Mouse (Mus musculus) ZHBTc4 (cell line): Measurements from ENCODE around the gene Serpina1a.
"Not testable (repeated sequence)": the region's sequence is repeated elsewhere in the genome, so short reads cannot be mapped to it uniquely, and the experiment has no call there.

ENCODE experiments used
- DNase-seq: peaks from one replicate; pipeline ENCODE4 v3.0.0-alpha.2; 2011; ENCODE audit warnings: low read depth, low spot score

Serpina1a gene

DNA sequence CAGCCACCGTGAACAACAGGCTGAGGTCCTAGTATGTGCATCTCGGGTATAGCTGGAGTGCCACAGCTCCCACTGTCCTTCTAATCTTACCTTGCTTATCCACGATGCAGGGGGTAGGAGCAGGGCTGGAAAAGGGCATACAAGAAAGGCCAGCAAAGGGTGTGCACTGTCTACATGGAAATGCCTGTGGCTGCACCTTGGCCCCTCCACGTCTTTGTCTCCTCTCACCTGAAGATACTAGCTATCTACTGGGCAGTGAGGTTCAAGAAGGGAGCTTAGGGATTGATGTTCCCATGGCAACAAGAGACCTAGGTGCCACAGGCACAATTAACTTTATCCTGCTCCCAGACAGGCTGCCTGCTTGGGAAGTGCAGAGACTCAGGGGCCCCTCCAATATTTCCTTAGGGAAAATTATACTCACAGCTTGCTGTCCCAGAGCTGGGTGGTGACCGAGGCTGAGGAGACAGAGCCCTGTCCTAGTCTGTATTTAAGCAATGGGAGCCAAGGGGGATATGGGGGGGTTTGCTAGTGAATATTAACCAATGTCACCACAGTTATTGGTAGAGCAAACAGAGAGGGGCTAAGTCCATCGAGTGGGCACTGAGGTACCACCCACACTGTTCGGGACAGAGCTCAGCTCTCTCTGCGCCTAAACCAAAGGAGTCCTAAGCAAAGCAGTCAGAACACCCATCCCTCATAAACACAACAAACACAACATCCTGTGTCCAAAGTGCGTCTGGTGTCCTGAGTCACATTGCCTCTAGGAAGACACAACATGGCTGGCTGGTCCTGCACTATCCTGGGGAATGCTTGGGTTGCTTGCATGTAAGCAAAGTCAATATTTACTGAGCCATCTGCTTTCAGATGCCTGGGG lies at the start of gene Serpina1a:
Serpina1a (minus strand) TSS at position 462 of the 874 bp plus-strand sequence.
- not testable (repeated sequence) for DNase-seq

DNA sequence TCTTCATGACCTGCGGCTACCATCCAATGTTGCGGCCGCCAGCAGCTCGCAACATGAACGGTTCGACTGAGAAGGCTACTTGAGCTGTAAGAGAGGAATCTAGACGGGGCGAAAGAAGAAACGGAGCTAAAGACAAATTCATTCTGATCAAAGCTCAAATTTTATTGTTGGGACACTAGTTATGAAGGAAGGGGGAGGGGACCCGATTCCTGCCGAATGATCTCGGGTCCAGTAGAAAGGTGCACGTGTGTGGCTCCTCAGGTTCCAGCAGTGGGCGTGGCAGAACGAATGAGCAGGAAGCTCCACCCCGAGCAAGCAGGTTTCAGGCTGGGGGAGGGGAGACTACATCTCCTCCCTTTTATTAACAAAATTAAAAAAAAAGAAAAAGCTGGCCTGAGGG lies 45.8 kb upstream of the Serpina1a start:
- not testable (repeated sequence) for DNase-seq

DNA sequence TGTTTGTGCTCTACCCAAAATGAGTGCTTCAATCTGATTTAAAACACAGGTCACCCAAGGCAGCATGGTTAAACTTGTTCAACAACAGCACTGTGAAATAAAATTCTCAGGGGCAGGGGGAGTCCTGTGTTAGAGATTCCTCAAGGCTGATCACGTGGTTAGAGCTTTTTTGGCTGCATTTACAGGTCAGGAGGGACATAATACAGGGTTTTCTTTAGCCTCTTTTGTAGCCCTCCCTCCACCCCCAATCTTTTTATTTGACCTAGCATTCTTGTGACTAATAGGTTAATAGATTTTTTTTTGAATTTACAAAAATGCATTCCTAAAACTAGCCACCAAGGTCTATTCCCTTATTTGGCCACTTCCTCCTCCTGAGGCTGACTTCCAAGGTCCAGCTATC lies 44.4 kb upstream of the Serpina1a start:
- not testable (repeated sequence) for DNase-seq

DNA sequence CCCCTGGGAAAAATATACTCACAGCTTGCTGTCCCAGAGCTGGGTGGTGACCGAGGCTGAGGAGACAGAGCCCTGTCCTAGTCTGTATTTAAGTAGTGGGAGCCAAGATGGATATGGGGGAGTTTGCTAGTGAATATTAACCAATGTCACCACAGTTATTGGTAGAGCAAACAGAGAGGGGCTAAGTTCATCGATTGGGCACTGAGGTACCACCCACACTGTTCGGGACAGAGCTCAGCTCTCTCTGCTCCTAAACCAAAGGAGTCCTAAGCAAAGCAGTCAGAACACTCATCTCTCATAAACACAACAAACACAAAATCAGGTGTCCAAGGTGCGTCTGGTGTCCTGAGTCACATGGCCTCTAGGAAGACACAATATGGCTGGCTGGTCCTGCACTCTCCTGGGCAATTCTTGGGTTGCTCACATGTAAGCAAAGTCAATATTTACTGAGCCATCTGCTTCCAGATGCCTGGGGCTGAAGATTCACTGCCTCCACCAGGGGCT lies 41.5 kb upstream of the Serpina1a start, which contains the start of gene Serpina1c:
Serpina1c (minus strand) TSS at position 51 of the 504 bp plus-strand sequence.
- not testable (repeated sequence) for DNase-seq

DNA sequence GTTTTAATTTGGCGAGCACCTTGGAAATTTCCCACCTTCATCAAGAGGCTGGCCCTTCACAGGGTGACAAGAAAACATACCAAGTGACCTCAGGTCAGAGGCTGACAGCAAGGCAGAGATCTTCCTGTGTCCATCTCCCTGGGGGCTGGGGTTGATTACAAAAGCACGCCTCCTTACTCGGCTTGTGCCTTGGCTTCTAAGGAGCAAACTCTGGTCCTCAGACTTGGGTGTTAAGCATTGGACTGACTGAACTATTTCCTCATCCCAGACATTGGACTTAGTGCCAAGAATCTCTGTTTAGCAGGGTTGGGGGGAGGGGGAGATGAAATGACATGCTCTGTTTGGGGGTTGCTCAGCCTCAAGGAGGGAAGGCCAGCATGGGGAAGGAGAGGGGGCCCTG lies 38.6 kb upstream of the Serpina1a start:
- not testable (repeated sequence) for DNase-seq

DNA sequence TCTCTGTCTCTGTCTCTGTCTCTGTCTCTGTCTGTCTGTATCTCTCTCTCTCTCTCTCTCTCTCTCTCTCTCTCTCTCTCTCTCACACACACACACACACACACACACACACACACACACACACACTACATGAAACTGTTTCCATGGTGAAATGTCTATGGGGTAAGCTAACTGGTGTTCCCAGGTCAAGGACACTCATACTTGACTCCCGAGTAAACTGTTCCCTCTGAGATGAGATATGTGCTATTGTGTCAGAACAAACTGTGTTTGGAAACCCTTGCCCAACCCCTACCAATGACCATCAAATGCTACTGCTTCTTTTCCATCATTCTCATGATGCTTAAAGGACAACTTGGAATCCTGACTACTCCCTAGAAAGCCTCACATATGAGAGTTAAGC lies 3.5 kb upstream of the Serpina1a start:
- DNase-seq, result not testable (repeated sequence)

DNA sequence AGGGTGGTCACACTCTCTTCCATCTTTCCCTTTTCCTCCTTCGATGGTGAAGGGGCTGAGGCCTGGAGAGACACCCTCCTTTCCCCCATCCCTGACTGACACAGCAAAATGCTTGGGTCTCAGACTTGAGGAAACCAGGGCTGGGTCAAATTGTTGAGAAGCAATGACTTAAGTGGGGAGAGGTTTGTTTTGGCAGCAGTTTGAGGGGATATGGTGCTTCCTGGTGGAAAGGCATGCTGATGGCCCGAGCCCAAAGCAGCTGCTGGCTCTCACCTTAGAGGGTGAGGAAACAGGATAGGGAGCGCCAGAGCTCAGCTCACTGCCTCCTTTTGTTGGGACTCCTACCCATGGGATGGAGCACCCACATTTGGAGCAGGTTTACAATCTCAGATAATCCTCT lies 2.4 kb downstream of the Serpina1a start:
- DNase-seq, result no peak

DNA sequence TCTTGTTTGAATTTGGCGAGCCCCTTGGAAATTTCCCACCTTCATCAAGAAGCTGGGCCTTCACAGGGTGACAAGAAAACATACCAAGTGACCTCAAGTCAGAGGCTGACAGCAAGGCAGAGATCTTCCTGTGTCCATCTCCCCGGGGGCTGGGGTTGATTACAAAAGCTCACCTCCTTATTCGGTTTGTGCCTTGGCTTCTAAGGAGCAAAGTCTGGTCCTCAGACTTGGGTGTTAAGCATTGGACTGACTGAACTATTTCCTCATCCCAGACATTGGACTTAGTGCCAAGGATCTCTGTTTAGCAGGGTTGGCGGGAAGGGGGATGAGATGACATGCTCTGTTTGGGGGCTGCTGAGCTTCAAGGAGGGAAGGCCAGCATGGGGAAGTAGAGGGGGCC lies 2.8 kb downstream of the Serpina1a start:
- not testable (repeated sequence) for DNase-seq

DNA sequence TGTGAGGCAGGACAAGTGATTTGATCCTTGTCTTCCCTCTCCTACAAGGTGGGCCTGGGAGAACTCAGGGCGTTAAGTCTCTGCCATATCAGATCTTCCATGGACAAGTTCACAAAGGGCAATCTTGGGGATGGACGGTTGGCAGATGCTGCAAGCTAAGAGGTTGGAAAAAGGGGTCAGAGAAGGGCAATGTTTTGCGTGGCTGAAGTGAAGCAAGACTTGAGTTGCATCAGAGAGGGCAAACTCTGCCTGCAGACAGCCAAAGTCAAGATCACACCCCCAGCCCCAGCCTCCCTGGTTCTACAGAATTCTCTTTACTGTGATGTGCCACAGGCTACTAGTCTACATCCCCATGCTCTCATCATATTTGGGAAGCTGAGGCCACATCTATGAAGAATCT lies 3.8 kb downstream of the Serpina1a start:
- DNase-seq, result not testable (repeated sequence)

DNA sequence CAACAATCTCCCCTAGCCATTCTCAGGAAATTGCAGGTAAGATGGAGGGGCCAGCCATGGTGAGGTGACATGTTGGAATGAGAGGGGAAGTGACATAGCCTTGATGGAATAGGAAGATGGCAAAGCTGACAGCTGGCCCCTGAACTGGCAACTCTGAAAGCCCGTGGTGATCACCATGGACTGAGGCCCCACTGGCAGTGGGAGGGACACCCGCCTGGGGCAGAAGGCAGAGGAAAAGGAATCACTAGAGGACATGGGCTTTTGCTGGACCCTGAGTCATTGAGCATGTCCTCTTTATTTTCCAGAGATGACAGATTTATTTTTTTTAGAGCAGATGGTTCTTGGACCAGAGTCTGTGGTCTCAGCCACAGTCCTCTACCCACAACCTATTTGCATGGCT lies 10.3 kb downstream of the Serpina1a start:
- DNase-seq, result not testable (repeated sequence)

DNA sequence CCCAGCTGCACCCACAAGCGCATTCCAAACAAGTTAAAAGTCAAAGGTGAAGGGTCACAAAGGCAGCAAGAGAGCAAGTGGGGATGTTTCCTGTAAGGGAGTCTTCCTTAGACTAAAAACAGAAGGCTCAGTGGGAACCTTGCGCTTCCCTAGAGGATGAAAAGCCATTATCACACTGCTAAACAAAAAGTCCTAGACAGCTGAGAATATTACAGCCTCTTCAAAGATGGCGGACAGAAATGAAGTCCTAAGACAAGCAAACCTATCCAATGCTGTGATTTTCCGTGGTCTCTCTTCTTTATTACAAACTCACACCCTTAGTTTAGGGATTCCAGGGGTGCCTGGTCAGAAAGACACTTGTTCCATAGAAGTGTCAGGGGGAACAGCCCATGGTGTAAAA lies 33.1 kb downstream of the Serpina1a start, which contains the start of gene Serpina1b:
Serpina1b (minus strand) TSS at position 101 of the 400 bp plus-strand sequence.
- DNase-seq, result not testable (repeated sequence)

DNA sequence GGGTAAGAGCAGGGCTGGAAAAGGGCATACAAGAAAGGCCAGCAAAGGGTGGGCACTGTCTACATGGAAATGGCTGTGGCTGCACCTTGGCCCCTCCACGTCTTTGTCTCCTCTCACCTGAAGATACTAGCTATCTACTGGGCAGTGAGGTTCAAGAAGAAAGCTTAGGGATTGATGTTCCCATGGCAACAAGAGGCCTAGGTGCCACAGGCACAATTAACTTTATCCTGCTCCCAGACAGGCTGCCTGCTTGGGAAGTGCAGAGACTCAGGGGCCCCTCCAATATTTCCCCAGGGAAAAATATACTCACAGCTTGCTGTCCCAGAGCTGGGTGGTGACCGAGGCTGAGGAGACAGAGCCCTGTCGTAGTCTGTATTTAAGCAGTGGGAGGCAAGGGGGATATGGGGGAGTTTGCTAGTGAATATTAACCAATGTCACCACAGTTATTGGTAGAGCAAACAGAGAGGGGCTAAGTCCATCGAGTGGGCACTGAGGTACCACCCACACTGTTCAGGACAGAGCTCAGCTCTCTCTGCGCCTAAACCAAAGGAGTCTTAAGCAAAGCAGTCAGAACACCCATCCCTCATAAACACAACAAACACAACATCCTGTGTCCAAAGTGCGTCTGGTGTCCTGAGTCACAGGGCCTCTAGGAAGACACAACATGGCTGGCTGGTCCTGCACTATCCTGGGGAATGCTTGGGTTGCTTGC lies 35.5 kb downstream of the Serpina1a start:
- not testable (repeated sequence) for DNase-seq

DNA sequence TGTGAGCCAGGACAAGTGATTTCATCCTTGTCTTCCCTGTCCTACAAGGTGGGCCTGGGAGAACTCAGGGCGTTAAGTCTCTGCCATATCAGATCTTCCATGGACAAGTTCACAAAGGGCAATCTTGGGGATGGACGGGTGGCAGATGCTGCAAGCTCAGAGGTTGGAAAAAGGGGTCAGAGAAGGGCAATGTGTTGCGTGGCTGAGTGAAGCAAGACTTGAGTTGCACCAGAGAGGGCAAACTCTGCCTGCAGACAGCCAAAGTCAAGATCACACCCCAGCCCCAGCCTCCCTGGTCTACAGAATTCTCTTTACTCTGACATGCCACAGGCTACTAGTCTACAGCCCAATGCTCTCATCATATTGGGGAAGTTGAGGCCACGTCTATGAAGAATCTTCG lies 39.5 kb downstream of the Serpina1a start:
- DNase-seq, result not testable (repeated sequence)
